Mouse (Mus musculus): ENCODE data around the gene AL607142.1.

AL607142.1 gene

GRCm38 (mm10) chr4:120064696-120065095 is at the start of gene AL607142.1:
AL607142.1 (plus strand) TSS chr4:120064996.
- in situ Hi-C loops (cut with MseI, MboI), result no loop called here

- in situ Hi-C loops (cut with MseI, MboI), result no loop called here
Observed at GRCm38 (mm10) chr4:120018426-120018825, 46.4 kb upstream of the AL607142.1 start.

GRCm38 (mm10) chr4:120022392-120022791 is 42.4 kb upstream of the AL607142.1 start:
- in situ Hi-C loops (cut with MseI, MboI), result no loop called here

GRCm38 (mm10) chr4:120023221-120023840 is 41.5 kb upstream of the AL607142.1 start:
- in situ Hi-C loops (cut with MseI, MboI), result no loop called here

GRCm38 (mm10) chr4:120024071-120024470 is 40.7 kb upstream of the AL607142.1 start:
- in situ Hi-C loops (cut with MseI, MboI), result no loop called here

- in situ Hi-C loops (cut with MseI, MboI), result no loop called here
Observed at GRCm38 (mm10) chr4:120027671-120028070, 37.1 kb upstream of the AL607142.1 start.

- in situ Hi-C loops (cut with MseI, MboI), result no loop called here
Observed at GRCm38 (mm10) chr4:120029937-120030336, 34.9 kb upstream of the AL607142.1 start.

GRCm38 (mm10) chr4:120032320-120032983 is 32.3 kb upstream of the AL607142.1 start:
- in situ Hi-C loops (cut with MseI, MboI), result no loop called here

- in situ Hi-C loops (cut with MseI, MboI), result no loop called here
Observed at GRCm38 (mm10) chr4:120032984-120033355, 31.8 kb upstream of the AL607142.1 start.

- in situ Hi-C loops (cut with MseI, MboI), result no loop called here
Observed at GRCm38 (mm10) chr4:120036294-120036693, 28.5 kb upstream of the AL607142.1 start.

GRCm38 (mm10) chr4:120037007-120037406 is 27.8 kb upstream of the AL607142.1 start:
- in situ Hi-C loops (cut with MseI, MboI), result no loop called here

- in situ Hi-C loops (cut with MseI, MboI), result no loop called here
Observed at GRCm38 (mm10) chr4:120041520-120041919, 23.3 kb upstream of the AL607142.1 start.

- in situ Hi-C loops (cut with MseI, MboI), result no loop called here
Observed at GRCm38 (mm10) chr4:120042480-120042879, 22.3 kb upstream of the AL607142.1 start.

GRCm38 (mm10) chr4:120044612-120045011 is 20.2 kb upstream of the AL607142.1 start:
- in situ Hi-C loops (cut with MseI, MboI), result no loop called here

GRCm38 (mm10) chr4:120045131-120045537 is 19.7 kb upstream of the AL607142.1 start:
- in situ Hi-C loops (cut with MseI, MboI), result no loop called here

- in situ Hi-C loops (cut with MseI, MboI), result no loop called here
Observed at GRCm38 (mm10) chr4:120045871-120046270, 18.9 kb upstream of the AL607142.1 start.

- in situ Hi-C loops (cut with MseI, MboI), result no loop called here
Observed at GRCm38 (mm10) chr4:120047060-120047459, 17.7 kb upstream of the AL607142.1 start.

GRCm38 (mm10) chr4:120048274-120048673 is 16.5 kb upstream of the AL607142.1 start:
- in situ Hi-C loops (cut with MseI, MboI), result no loop called here

- in situ Hi-C loops (cut with MseI, MboI), result no loop called here
Observed at GRCm38 (mm10) chr4:120049857-120050256, 14.9 kb upstream of the AL607142.1 start.

- in situ Hi-C loops (cut with MseI, MboI), result no loop called here
Observed at GRCm38 (mm10) chr4:120052481-120052880, 12.3 kb upstream of the AL607142.1 start.

GRCm38 (mm10) chr4:120053026-120054005 is 11.5 kb upstream of the AL607142.1 start:
- in situ Hi-C loops (cut with MseI, MboI), result no loop called here

- in situ Hi-C loops (cut with MseI, MboI), result no loop called here
Observed at GRCm38 (mm10) chr4:120054145-120054544, 10.7 kb upstream of the AL607142.1 start.

All from mouse trophoblast stem cell (cell line).